Mouse (Mus musculus) T-helper 2 cell (primary cell): ENCODE data around the gene Rasa2.
"Not testable (repeated sequence)": the region's sequence is repeated elsewhere in the genome, so short reads cannot be mapped to it uniquely, and the experiment has no call there.

Source experiments
- in situ Hi-C: fragments of 300-600 bp; cut with MboI, MseI; formaldehyde crosslinking; loops from one replicate; pipeline ENCODE4 v1.15.1; 2025; ENCODE audit warnings: high pct_unique_total_duplicates

Rasa2 gene

GRCm38 (mm10) chr9:96631389-96632072 is at the start of gene Rasa2:
TSS of gene Rasa2 (minus strand) at chr9:96631617.
- in situ Hi-C loops = no loop called here

- in situ Hi-C loops = no loop called here
Measured at GRCm38 (mm10) chr9:96678611-96679010, 47.2 kb upstream of the Rasa2 start.

GRCm38 (mm10) chr9:96677711-96678110 is 46.3 kb upstream of the Rasa2 start:
- in situ Hi-C loops = not testable (repeated sequence)

GRCm38 (mm10) chr9:96676671-96677070 is 45.3 kb upstream of the Rasa2 start:
- in situ Hi-C loops = no loop called here

GRCm38 (mm10) chr9:96675763-96676640 is 44.6 kb upstream of the Rasa2 start:
- in situ Hi-C loops = no loop called here

GRCm38 (mm10) chr9:96675071-96675762 is 43.8 kb upstream of the Rasa2 start:
- in situ Hi-C loops = no loop called here

GRCm38 (mm10) chr9:96674301-96674700 is 42.9 kb upstream of the Rasa2 start:
- in situ Hi-C loops = loop anchor here (5.0 kb wide), 2 partner anchors 88 to 143 kb away; no protein-coding TSS in a partner anchor

- in situ Hi-C loops = loop anchor here (5.0 kb wide), 2 partner anchors 90 to 145 kb away; no protein-coding TSS in a partner anchor
Measured at GRCm38 (mm10) chr9:96672466-96672865, 41.0 kb upstream of the Rasa2 start.

- in situ Hi-C loops = loop anchor here (5.0 kb wide), 2 partner anchors 91 to 146 kb away; no protein-coding TSS in a partner anchor
Measured at GRCm38 (mm10) chr9:96671249-96671648, 39.8 kb upstream of the Rasa2 start.

GRCm38 (mm10) chr9:96669877-96670276 is 38.5 kb upstream of the Rasa2 start:
- in situ Hi-C loops = loop anchor here (5.0 kb wide), 2 partner anchors 92 to 147 kb away; no protein-coding TSS in a partner anchor

GRCm38 (mm10) chr9:96668628-96669027 is 37.2 kb upstream of the Rasa2 start:
- in situ Hi-C loops = no loop called here

GRCm38 (mm10) chr9:96660510-96661244 is 29.3 kb upstream of the Rasa2 start:
- in situ Hi-C loops = no loop called here

GRCm38 (mm10) chr9:96659801-96660200 is 28.4 kb upstream of the Rasa2 start:
- in situ Hi-C loops = loop anchor here (5.0 to 10.0 kb wide), 3 partner anchors 82 to 425 kb away; no protein-coding TSS in a partner anchor

GRCm38 (mm10) chr9:96653538-96653937 is 22.1 kb upstream of the Rasa2 start:
- in situ Hi-C loops = loop anchor here (10.0 kb wide), 2 partner anchors 369 to 431 kb away; no protein-coding TSS in a partner anchor

GRCm38 (mm10) chr9:96652763-96653162 is 21.3 kb upstream of the Rasa2 start:
- in situ Hi-C loops = loop anchor here (10.0 kb wide), 2 partner anchors 368 to 432 kb away; no protein-coding TSS in a partner anchor

GRCm38 (mm10) chr9:96650807-96651206 is 19.4 kb upstream of the Rasa2 start:
- in situ Hi-C loops = loop anchor here (10.0 kb wide), 2 partner anchors 366 to 434 kb away; no protein-coding TSS in a partner anchor

- in situ Hi-C loops = loop anchor here (10.0 kb wide), 2 partner anchors 365 to 435 kb away; no protein-coding TSS in a partner anchor
Measured at GRCm38 (mm10) chr9:96649924-96650323, 18.5 kb upstream of the Rasa2 start.

GRCm38 (mm10) chr9:96649362-96649761 is 17.9 kb upstream of the Rasa2 start:
- in situ Hi-C loops = no loop called here

GRCm38 (mm10) chr9:96646668-96647295 is 15.4 kb upstream of the Rasa2 start:
- in situ Hi-C loops = no loop called here

- in situ Hi-C loops = no loop called here
Measured at GRCm38 (mm10) chr9:96644840-96645239, 13.4 kb upstream of the Rasa2 start.
